Mouse (Mus musculus) gastrocnemius, postnatal 4 days (tissue): ENCODE results near the gene Tspan4. TPM values are rescaled to one million over a fixed set of nuclear protein-coding genes. Genes with fewer than 3 reads are reported as not detected.
"Not testable (repeated sequence)": the region's sequence is repeated elsewhere in the genome, so short reads cannot be mapped to it uniquely, and the experiment has no call there.

Experiments
- DNase-seq, 2 experiments: peaks; one replicate each; pipeline ENCODE4 v3.0.0; 2021 to 2022; ENCODE audit warnings: low spot score in 2 of 2, mixed read lengths in 2 of 2
- total RNA-seq, 2 experiments: library from RNA; stranded (reverse); gene quantifications; 2 replicates each; pipeline ENCODE4 v1.2.3; 2021

Gene Tspan4
- total RNA-seq, 2 experiments from 2014 or later, result 19.6 to 19.7 TPM

- DNase-seq, result peak in 1 of 2 experiments; percentile 15
Measured at GRCm38 (mm10) chr7:141438201-141438968, 36.7 kb upstream of the Tspan4 start.

GRCm38 (mm10) chr7:141439140-141439679 lies 35.8 kb upstream of the Tspan4 start:
- DNase-seq, result no peak

GRCm38 (mm10) chr7:141439811-141440210 lies 35.2 kb upstream of the Tspan4 start:
- peak in 1 of 2 experiments; percentile 14 for DNase-seq

DNA sequence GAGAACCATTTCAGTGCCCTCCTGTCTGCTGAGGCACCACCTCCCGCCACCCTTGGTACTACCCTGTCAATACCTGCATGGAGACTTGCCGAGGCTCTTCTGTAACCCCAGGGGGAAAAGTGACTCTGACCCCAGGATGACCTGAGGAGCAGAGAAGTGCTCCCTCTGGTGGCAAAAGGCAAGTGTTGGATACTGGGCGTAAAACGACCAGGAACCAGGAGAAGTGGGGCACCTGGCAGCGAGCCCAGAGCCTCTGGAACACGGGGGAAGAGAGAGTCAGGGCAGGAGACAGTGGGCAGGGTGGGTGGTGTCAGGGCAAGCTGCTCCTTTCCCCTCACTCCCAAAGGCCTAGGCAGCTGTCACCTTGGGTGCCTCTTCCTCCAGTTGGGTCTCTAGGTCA lies 34.4 kb upstream of the Tspan4 start:
- peak; percentile 25 to 66 for DNase-seq

DNA sequence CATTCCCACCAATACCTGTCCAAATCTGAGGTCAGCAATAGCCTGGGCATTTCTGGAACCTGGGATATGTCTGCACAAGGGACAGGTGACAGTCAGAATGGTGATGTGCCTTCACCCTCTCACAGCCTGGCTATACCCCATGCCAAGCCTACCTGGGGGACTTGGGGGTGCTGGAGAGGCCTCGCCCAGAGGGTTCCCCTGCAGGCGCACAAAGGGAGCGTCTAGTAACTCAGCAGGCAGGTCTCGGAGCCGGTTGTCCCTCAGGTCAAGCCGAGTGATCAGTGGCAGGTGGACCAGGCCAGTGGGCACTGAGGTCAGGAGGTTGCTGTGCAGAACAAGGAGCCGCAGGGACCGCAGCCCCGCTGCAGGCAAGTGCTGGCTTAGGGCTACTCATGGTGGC lies 33.6 kb upstream of the Tspan4 start:
- no peak for DNase-seq

DNA sequence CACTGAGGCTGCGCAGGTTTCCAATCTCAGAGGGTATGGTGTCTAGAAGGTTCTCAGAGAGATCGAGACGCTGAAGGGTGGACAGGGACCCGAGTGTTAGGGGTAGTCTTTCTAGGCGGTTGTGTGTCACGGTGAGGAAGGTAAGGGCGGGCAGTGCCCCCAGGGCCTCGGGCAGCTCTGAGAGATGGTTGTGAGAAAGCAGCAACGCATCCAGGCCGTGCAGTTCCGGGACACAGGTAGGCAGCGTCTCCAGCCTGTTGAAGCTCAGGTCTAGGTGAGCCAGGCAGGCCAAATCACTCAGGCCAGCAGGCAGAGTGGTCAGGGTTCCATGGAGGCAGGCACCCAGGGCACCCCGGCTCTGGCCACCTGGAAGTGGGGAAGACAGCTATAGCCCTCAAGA lies 32.8 kb upstream of the Tspan4 start:
- no peak for DNase-seq

- peak; percentile 16 to 21 for DNase-seq
Measured at GRCm38 (mm10) chr7:141443081-141443821, 31.8 kb upstream of the Tspan4 start.

DNA sequence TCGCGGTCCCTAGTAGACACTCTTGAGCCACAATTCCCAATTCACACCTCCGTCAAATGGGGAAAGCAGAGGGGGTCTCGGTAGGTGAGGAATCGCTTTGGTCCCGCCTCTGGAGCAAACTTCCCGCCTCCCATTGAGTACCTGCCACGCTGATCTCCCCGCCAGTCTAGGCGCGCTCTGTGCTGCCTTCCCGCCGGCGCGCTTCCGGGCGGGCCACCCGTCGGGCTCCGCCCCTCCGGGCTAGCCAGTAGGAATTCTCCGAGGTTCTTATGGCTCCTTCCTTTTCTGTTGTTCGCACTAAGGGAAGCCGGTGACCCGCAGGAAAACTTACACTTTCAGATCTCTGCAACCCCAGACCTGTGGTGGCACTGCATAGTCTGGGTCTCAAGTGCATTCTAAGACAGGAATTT lies 31.2 kb upstream of the Tspan4 start, which contains the start of gene Pidd1:
Gene Pidd1, minus strand, starts transcription at position 198 of the 410 bp plus-strand sequence.
- DNase-seq, result peak; percentile 35 to 69

- DNase-seq, result not testable (repeated sequence)
Measured at GRCm38 (mm10) chr7:141446374-141446773, 28.7 kb upstream of the Tspan4 start.

GRCm38 (mm10) chr7:141447110-141447991 lies 27.7 kb upstream of the Tspan4 start, which contains the start of gene Rplp2:
Rplp2 (plus strand) TSS chr7:141447370.
- peak; percentile 87 to 95 for DNase-seq

DNA sequence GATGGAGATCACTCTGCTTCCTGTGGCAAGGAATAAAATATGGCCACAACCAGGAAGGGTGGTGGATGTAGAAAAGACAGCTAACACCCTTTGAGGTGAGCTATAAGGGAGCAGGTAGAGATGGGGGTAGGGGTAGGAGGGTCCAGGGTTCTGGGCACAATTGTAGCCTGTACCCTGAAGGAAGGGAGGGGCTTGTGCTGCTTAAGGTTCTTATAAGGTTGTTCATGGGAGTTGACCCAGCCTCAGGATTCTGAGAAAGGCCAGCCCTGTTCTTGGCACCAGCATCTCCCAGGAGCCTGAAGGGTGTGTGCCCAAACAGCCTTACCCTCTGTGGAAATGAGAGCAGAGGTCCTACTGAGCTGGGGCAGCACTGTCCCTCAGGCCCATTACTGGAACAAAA lies 23.1 kb upstream of the Tspan4 start:
- no peak for DNase-seq

GRCm38 (mm10) chr7:141453636-141454035 lies 21.4 kb upstream of the Tspan4 start:
- no peak for DNase-seq

GRCm38 (mm10) chr7:141454967-141455551 lies 20.0 kb upstream of the Tspan4 start, which contains the start of gene Pnpla2:
Pnpla2 (plus strand) TSS chr7:141455198.
- DNase-seq, result peak; percentile 88 to 95

DNA sequence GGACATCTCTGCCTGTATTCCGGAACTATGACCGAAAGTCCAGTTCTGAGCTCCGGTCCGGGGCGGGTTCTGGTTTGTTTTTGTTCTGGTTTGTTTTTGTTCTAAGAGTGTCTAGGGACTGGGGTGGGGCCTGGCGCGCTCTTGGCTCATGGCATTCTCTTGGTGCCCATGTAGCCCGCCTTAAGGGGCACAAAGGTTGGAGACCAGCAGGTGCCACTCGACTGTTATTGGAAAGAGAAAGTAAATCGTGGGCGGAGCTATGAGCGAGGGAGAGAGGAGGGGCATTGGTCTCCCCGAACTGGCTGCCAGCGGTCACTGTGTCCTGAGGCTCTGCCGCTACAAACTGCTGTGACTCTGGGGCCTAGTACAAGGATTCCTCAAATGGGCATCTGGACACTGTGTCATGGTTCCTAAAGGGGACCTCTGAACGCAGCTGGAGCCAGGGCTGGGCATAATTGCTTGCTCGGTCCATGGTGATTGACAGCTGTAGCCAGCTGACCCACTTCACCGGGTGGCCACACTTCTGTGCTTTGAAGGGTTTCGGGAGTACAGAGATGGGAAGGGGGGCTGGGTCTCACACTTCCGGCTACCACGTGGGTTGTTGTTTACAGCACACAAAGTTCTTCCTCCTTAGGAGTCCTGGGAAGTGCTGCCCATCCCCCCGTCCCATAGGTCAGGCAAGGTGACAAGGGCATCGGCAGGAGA lies 19.3 kb upstream of the Tspan4 start:
- peak in 1 of 2 experiments; percentile 61 for DNase-seq

- no peak for DNase-seq
Measured at GRCm38 (mm10) chr7:141456739-141457138, 18.3 kb upstream of the Tspan4 start.

DNA sequence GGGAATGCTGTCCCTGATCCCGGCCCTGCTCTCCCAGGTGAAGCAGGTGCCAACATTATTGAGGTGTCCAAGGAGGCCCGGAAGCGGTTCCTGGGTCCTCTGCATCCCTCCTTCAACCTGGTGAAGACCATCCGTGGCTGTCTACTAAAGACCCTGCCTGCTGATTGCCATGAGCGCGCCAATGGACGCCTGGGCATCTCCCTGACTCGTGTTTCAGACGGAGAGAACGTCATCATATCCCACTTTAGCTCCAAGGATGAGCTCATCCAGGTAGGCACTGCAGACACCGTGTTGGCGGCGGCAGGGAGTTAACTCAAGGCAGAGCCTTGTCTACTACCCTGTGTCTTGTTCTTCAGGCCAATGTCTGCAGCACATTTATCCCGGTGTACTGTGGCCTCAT lies 17.8 kb upstream of the Tspan4 start:
- no peak for DNase-seq

GRCm38 (mm10) chr7:141457986-141458660 lies 16.9 kb upstream of the Tspan4 start:
- no peak for DNase-seq

DNA sequence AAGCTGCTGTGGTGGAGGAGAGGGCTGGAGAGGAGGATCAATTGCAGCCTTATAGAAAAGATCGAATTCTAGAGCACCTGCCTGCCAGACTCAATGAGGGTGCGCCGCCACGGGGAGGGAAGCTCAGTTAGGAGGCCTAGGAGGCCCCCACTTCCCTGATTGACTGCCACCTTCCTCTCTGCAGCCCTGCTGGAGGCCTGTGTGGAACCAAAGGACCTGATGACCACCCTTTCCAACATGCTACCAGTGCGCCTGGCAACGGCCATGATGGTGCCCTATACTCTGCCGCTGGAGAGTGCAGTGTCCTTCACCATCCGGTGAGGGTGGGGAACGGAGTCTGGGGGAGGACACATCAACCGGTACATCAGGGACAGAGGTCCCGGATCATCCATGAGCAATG lies 16.4 kb upstream of the Tspan4 start:
- DNase-seq, result no peak

DNA sequence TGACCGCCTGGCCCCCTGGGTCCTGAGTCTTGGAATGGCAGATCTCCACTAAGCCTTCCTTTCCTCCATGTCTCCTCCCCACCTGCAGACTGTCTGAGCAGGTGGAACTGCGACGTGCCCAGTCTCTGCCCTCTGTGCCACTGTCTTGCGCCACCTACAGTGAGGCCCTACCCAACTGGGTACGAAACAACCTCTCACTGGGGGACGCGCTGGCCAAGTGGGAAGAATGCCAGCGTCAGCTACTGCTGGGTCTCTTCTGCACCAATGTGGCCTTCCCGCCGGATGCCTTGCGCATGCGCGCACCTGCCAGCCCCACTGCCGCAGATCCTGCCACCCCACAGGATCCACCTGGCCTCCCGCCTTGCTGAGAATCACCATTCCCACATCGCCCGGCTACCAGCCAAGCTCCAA lies 15.7 kb upstream of the Tspan4 start:
- DNase-seq, result no peak
